Mouse (Mus musculus): ENCODE measurements around the gene Igfbp1. TPM values are rescaled to one million over a fixed set of nuclear protein-coding genes. Genes with fewer than 3 reads are reported as not detected.

Igfbp1 gene
- polyA plus RNA-seq, 1 experiment from 2014 or later = 0.10 TPM

DNA sequence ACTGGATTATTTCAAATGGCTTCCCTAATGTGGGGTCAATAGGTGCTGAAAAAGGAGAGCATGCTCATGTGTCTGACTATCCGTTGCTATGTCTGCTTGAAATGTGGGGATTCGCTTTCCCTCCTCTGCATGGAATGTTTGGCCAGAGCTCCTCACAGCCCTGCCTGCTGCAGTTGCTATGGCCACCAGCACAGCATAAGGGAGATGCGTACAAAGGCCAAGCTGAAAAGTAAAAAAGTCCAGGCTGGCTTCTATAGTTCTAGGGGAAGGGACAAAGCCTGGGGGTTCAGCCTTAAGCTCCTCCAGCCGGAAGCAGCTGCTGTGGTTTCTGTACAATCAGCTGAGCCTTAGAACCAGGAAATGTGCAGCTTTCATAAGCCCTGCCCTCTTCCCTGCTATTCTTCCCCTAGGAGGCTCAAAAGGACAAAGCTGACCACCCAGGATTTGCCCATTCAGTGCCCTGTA lies 36.9 kb upstream of the Igfbp1 start:
- H3K4me2 ChIP-seq (ENCODE audit: low read length) = no peak overlapping the region
- no peaks in the 10 kb centered on the region for H3K9me3 ChIP-seq (ENCODE audit: control insufficient read depth, low read length)
- no peak overlapping the region for H3K9ac ChIP-seq (ENCODE audit: low read depth, low read length)
- H3K4me1 ChIP-seq (ENCODE audit: control insufficient read depth, insufficient read depth, low read depth, low read length) = peaks cover 15% of the 10 kb centered on the region
- no peak overlapping the region for H3K4me3 ChIP-seq (ENCODE audit: low read length)
- H3K27ac ChIP-seq (ENCODE audit: low read depth, low read length) = peak overlapping the region; percentile 64
- 31% methylated on average over 4 of the region's 4 CpGs for WGBS
- H3K36me3 ChIP-seq (ENCODE audit: control insufficient read depth, insufficient read depth, low read length) = no peaks in the 10 kb centered on the region; the same call in 1 of the 2 replicates
- ATAC-seq = peak; percentile 81
- H3K27me3 ChIP-seq (replicated peaks; ENCODE audit: control insufficient read depth, insufficient read depth, low read length) = no peaks in the 10 kb centered on the region

DNA sequence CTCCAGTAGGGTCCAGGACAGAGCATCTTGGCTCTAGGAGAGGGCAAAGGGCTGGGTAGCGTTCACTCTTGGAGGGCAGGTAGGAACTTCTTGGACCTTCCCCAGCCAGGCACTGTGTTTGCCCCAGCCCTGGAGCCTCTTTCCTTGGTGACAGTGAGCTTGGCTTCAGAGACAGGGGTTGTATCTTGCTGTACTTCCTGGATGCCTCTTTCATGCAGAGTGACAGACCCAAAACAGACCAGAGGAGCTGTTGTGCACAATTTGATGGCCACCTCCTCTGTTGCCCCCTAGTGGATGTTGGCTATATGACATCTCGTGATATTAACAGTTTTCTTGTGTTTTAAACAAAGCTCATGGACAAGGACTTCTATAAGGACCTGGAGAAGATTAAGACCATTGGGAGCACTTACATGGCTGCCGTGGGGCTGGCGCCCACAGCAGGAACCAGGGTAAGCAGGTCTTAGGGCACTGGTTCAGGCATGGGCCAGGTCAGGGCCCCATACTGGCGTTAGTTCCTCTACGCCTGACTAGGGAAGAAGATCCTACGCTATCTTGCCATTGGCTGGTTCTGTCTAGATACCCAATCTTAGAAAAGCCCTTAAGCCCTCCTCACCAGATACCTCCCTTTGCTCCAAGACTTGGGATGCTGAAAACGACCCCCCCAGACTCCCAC lies 35.9 kb upstream of the Igfbp1 start:
- Histone ChIP-seq H3K36me3 (ENCODE audit: control insufficient read depth, insufficient read depth, low read length) (no peaks in the 10 kb centered on the region; the same call in 1 of the 2 replicates), H3K27me3 (replicated peaks; ENCODE audit: control insufficient read depth, insufficient read depth, low read length) (no peaks in the 10 kb centered on the region), H3K27ac (ENCODE audit: low read depth, low read length) (no peak overlapping the region), H3K9me3 (ENCODE audit: control insufficient read depth, low read length) (no peaks in the 10 kb centered on the region), H3K4me2 (ENCODE audit: low read length) (no peak overlapping the region), H3K4me3 (ENCODE audit: low read length) (no peak overlapping the region), H3K4me1 (ENCODE audit: control insufficient read depth, insufficient read depth, low read depth, low read length) (peaks cover 15% of the 10 kb centered on the region), H3K9ac (ENCODE audit: low read depth, low read length) (no peak overlapping the region)
- peak; percentile 40 for ATAC-seq
- WGBS = 79% methylated on average over 8 of the region's 8 CpGs

GRCm38 (mm10) chr11:7164416-7164815 lies 33.2 kb upstream of the Igfbp1 start:
- H3K27ac ChIP-seq (ENCODE audit: low read depth, low read length) = no peak overlapping the region
- no peaks in the 10 kb centered on the region for H3K27me3 ChIP-seq (replicated peaks; ENCODE audit: control insufficient read depth, insufficient read depth, low read length)
- WGBS = 28% methylated on average over 4 of the region's 4 CpGs
- peaks cover 4% of the 10 kb centered on the region for H3K36me3 ChIP-seq (ENCODE audit: control insufficient read depth, insufficient read depth, low read length)
- peaks cover 15% of the 10 kb centered on the region for H3K4me1 ChIP-seq (ENCODE audit: control insufficient read depth, insufficient read depth, low read depth, low read length)
- no peak overlapping the region for H3K4me3 ChIP-seq (ENCODE audit: low read length)
- no peak overlapping the region for H3K9ac ChIP-seq (ENCODE audit: low read depth, low read length)
- H3K4me2 ChIP-seq (ENCODE audit: low read length) = no peak overlapping the region
- H3K9me3 ChIP-seq (ENCODE audit: control insufficient read depth, low read length) = no peaks in the 10 kb centered on the region
- ATAC-seq = no peak

- Histone ChIP-seq H3K4me3 (ENCODE audit: low read length) (no peak overlapping the region), H3K27me3 (replicated peaks; ENCODE audit: control insufficient read depth, insufficient read depth, low read length) (no peaks in the 10 kb centered on the region), H3K4me2 (ENCODE audit: low read length) (no peak overlapping the region), H3K9me3 (ENCODE audit: control insufficient read depth, low read length) (no peaks in the 10 kb centered on the region), H3K4me1 (ENCODE audit: control insufficient read depth, insufficient read depth, low read depth, low read length) (no peaks in the 10 kb centered on the region), H3K36me3 (ENCODE audit: control insufficient read depth, insufficient read depth, low read length) (peaks cover 4% of the 10 kb centered on the region), H3K9ac (ENCODE audit: low read depth, low read length) (no peak overlapping the region), H3K27ac (ENCODE audit: low read depth, low read length) (no peak overlapping the region)
- no peak for ATAC-seq
- WGBS = 93% methylated on average over 1 of the region's 1 CpGs
Observed at GRCm38 (mm10) chr11:7169645-7170044, 27.9 kb upstream of the Igfbp1 start.

GRCm38 (mm10) chr11:7173664-7174063 lies 23.9 kb upstream of the Igfbp1 start:
- no peaks in the 10 kb centered on the region for H3K27me3 ChIP-seq (replicated peaks; ENCODE audit: control insufficient read depth, insufficient read depth, low read length)
- no peak overlapping the region for H3K9ac ChIP-seq (ENCODE audit: low read depth, low read length)

DNA sequence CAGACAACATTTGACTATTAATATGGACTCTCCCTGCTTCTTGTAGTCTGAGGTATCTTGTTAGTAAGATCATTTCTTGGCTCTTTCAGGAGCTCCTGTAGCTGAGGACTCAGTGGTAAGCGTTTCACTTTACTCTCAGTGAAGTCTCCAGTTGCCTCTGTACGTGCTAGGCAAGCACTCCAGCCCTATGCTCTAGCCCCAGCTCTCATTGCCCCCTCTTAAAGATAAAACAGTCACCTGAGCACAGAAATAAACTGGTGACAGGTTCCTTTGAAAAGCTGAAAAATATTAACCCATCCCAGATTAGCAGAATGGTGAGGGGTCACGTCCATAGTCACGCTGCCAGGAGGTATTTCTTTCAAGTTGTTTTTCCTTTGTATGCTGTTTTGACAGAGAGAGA lies 18.9 kb upstream of the Igfbp1 start:
- Histone ChIP-seq H3K4me2 (ENCODE audit: low read length) (no peak overlapping the region), H3K27me3 (replicated peaks; ENCODE audit: control insufficient read depth, insufficient read depth, low read length) (no peaks in the 10 kb centered on the region), H3K27ac (ENCODE audit: low read depth, low read length) (no peak overlapping the region), H3K9ac (ENCODE audit: low read depth, low read length) (no peak overlapping the region), H3K9me3 (ENCODE audit: control insufficient read depth, low read length) (no peaks in the 10 kb centered on the region), H3K4me1 (ENCODE audit: control insufficient read depth, insufficient read depth, low read depth, low read length) (peaks cover 4% of the 10 kb centered on the region), H3K36me3 (ENCODE audit: control insufficient read depth, insufficient read depth, low read length) (no peaks in the 10 kb centered on the region), H3K4me3 (ENCODE audit: low read length) (no peak overlapping the region)
- ATAC-seq = no peak
- 69% methylated on average over 4 of the region's 4 CpGs for WGBS

More at GRCm38 (mm10) chr11:7173664-7174063, 23.9 kb upstream of the Igfbp1 start:
- H3K4me2 ChIP-seq (ENCODE audit: low read length) = no peak overlapping the region
- no peaks in the 10 kb centered on the region for H3K4me1 ChIP-seq (ENCODE audit: control insufficient read depth, insufficient read depth, low read depth, low read length)
- no peaks in the 10 kb centered on the region for H3K36me3 ChIP-seq (ENCODE audit: control insufficient read depth, insufficient read depth, low read length)
- H3K4me3 ChIP-seq (ENCODE audit: low read length) = no peak overlapping the region
- no peaks in the 10 kb centered on the region for H3K9me3 ChIP-seq (ENCODE audit: control insufficient read depth, low read length)
- WGBS = 83% methylated on average over 6 of the region's 6 CpGs
- no peak for ATAC-seq
- H3K27ac ChIP-seq (ENCODE audit: low read depth, low read length) = no peak overlapping the region

- 85% methylated on average over 2 of the region's 2 CpGs for WGBS
- peaks cover 4% of the 10 kb centered on the region for H3K4me1 ChIP-seq (ENCODE audit: control insufficient read depth, insufficient read depth, low read depth, low read length)
- no peak for ATAC-seq
- no peak overlapping the region for H3K27ac ChIP-seq (ENCODE audit: low read depth, low read length)
- H3K9me3 ChIP-seq (ENCODE audit: control insufficient read depth, low read length) = no peaks in the 10 kb centered on the region
- no peaks in the 10 kb centered on the region for H3K27me3 ChIP-seq (replicated peaks; ENCODE audit: control insufficient read depth, insufficient read depth, low read length)
- no peak overlapping the region for H3K4me2 ChIP-seq (ENCODE audit: low read length)
- no peak overlapping the region for H3K9ac ChIP-seq (ENCODE audit: low read depth, low read length)
- H3K36me3 ChIP-seq (ENCODE audit: control insufficient read depth, insufficient read depth, low read length) = no peaks in the 10 kb centered on the region
- H3K4me3 ChIP-seq (ENCODE audit: low read length) = no peak overlapping the region
Observed at GRCm38 (mm10) chr11:7179276-7179675, 18.3 kb upstream of the Igfbp1 start.

DNA sequence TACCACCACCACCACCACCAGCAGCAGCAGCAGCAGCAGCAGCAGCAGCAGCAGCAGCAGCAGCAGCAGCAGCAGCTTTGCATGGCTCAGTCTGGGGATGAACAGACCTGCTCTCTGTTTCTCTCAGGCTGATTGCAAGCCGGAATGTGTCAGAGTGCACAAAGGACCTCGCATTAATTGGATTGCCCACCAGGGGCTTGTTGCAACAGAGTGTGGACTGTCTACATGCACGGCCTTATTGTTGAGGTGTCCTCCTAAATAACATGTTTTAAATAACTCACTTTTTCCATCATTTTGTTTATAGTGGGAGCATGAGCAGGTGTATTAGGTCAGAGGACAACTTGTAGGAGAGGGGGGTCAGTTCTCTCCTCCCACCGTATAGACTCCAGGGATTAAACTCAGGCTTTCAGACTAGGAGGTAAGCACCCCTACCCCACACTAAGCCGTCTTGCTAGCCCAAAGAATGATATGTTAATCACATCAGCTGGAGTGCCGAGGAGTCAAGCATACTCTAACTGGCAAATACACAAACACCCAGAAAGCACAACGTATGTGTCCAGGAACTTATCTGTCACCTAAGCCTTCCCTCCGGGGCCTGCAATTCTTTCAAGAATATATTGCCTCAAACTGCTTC lies 15.1 kb upstream of the Igfbp1 start:
- H3K36me3 ChIP-seq (ENCODE audit: control insufficient read depth, insufficient read depth, low read length) = no peaks in the 10 kb centered on the region
- peaks cover 4% of the 10 kb centered on the region for H3K4me1 ChIP-seq (ENCODE audit: control insufficient read depth, insufficient read depth, low read depth, low read length)
- no peak overlapping the region; the same call in 1 of the 2 replicates for H3K9ac ChIP-seq (ENCODE audit: low read depth, low read length)
- no peaks in the 10 kb centered on the region for H3K9me3 ChIP-seq (ENCODE audit: control insufficient read depth, low read length)
- no peak overlapping the region for H3K27ac ChIP-seq (ENCODE audit: low read depth, low read length)
- no peaks in the 10 kb centered on the region for H3K27me3 ChIP-seq (replicated peaks; ENCODE audit: control insufficient read depth, insufficient read depth, low read length)
- WGBS = 23% methylated on average over 8 of the region's 8 CpGs
- peak; percentile 46; the same call in 1 of the 2 replicates for ATAC-seq
- no peak overlapping the region for H3K4me2 ChIP-seq (ENCODE audit: low read length)
- no peak overlapping the region for H3K4me3 ChIP-seq (ENCODE audit: low read length)

GRCm38 (mm10) chr11:7184420-7184819 lies 13.2 kb upstream of the Igfbp1 start:
- H3K4me1 ChIP-seq (ENCODE audit: control insufficient read depth, insufficient read depth, low read depth, low read length) = peaks cover 4% of the 10 kb centered on the region
- no peaks in the 10 kb centered on the region for H3K27me3 ChIP-seq (replicated peaks; ENCODE audit: control insufficient read depth, insufficient read depth, low read length)
- H3K4me2 ChIP-seq (ENCODE audit: low read length) = no peak overlapping the region
- H3K36me3 ChIP-seq (ENCODE audit: control insufficient read depth, insufficient read depth, low read length) = no peaks in the 10 kb centered on the region
- no peak overlapping the region for H3K9ac ChIP-seq (ENCODE audit: low read depth, low read length)
- WGBS = 40% methylated on average over 1 of the region's 1 CpGs
- no peak for ATAC-seq
- no peak overlapping the region for H3K27ac ChIP-seq (ENCODE audit: low read depth, low read length)
- no peak overlapping the region for H3K4me3 ChIP-seq (ENCODE audit: low read length)
- no peaks in the 10 kb centered on the region for H3K9me3 ChIP-seq (ENCODE audit: control insufficient read depth, low read length)

Measured in hindbrain, embryonic 16.5 days (tissue).